Mouse (Mus musculus): ENCODE results near the gene Shoc2. TPM values are rescaled to one million over a fixed set of nuclear protein-coding genes. Genes with fewer than 3 reads are reported as not detected.
A peak's percentile ranks its signal among the peaks of the same experiment; 100 is the strongest.

The Shoc2 gene
- total and polyA plus RNA-seq, 3 experiments = 14.1 to 27.1 (median 23.7) TPM

- Histone ChIP-seq H3K4me3 (replicated peaks in 1 of 3; ENCODE audit: low read depth in 2 of 3, low read length in 2 of 3, poor library complexity in 1 of 3) (peak overlapping the region; percentile 60 to 87 (median 79)), H3K27ac (ENCODE audit: insufficient read depth, low read depth) (no peak overlapping the region; the same call in 1 of the 2 replicates), H3K79me2 (replicated peaks; ENCODE audit: control insufficient read depth, extremely low read depth, insufficient read depth, poor library complexity, severe bottlenecking) (peaks cover 21% of the 10 kb centered on the region), H3K4me2 (ENCODE audit: insufficient read depth, low read depth, poor library complexity, severe bottlenecking) (peak overlapping the region; percentile 85), H3K36me3 (replicated peaks in 1 of 2; ENCODE audit: control insufficient read depth in 1 of 2, insufficient read depth in 1 of 2, low read length in 1 of 2) (peaks cover 3 to 16% of the 10 kb centered on the region in 2 experiments), H3K9me3 (replicated peaks; ENCODE audit: low read length) (no peaks in the 10 kb centered on the region), H3K27me3 (replicated peaks) (no peaks in the 10 kb centered on the region), H3K9ac (ENCODE audit: insufficient read depth, low read depth) (peak overlapping the region; percentile 86), H3K4me1 (ENCODE audit: control insufficient read depth in 1 of 2, insufficient read depth in 2 of 2) (peaks cover 2 to 16% of the 10 kb centered on the region in 2 experiments; a peak in 2 of 4 replicates)
- dilution Hi-C loops (cut with MboI; ENCODE audit: extremely low pct_ligation_motif_present, extremely low pct_unique_long_range_greater_than_20kb, low sequenced_read_pairs) = no loop called here
- in situ Hi-C loops (cut with MboI; ENCODE audit: low pct_ligation_motif_present, low pct_unique_long_range_greater_than_20kb, low sequenced_read_pairs) = no loop called here
- TF ChIP-seq UBTF (IDR thresholded peaks at IDR 0.05; ENCODE audit: low read depth, low read length) = no peak; the same call in 1 of the 2 replicates
- peak; percentile 40; the same call in 1 of the 2 replicates for TF ChIP-seq CHD2 (IDR thresholded peaks at IDR 0.05; ENCODE audit: low read length)
- TF ChIP-seq GABPA (IDR thresholded peaks at IDR 0.05; ENCODE audit: insufficient replicate concordance, low read depth, low read length) = no peak
- no peak for TF ChIP-seq CHD1 (IDR thresholded peaks at IDR 0.05; ENCODE audit: low read depth, low read length)
- peak; percentile 61 for TF ChIP-seq ZNF384 (IDR thresholded peaks at IDR 0.05; ENCODE audit: low read depth, low read length)
- peak; percentile 44 for DNase-seq (ENCODE audit: extremely low read depth)
Observed at GRCm38 (mm10) chr19:53945171-53946042, 1.3 kb downstream of the Shoc2 start.

GRCm38 (mm10) chr19:53957513-53957912, 13.4 kb downstream of the Shoc2 start:
- peaks cover 6% of the 10 kb centered on the region for H3K79me2 ChIP-seq (replicated peaks; ENCODE audit: control insufficient read depth, extremely low read depth, insufficient read depth, poor library complexity, severe bottlenecking)
- in situ Hi-C loops (cut with MboI; ENCODE audit: low pct_ligation_motif_present, low pct_unique_long_range_greater_than_20kb, low sequenced_read_pairs) (no loop called here), dilution Hi-C loops (cut with MboI; ENCODE audit: extremely low pct_ligation_motif_present, extremely low pct_unique_long_range_greater_than_20kb, low sequenced_read_pairs) (no loop called here)
- no peaks in the 10 kb centered on the region for H3K27me3 ChIP-seq (replicated peaks)
- H3K4me3 ChIP-seq (replicated peaks in 1 of 3; ENCODE audit: low read depth in 2 of 3, low read length in 2 of 3, poor library complexity in 1 of 3) = no peak overlapping the region
- peaks cover 0 to 2% of the 10 kb centered on the region in 2 experiments for H3K36me3 ChIP-seq (replicated peaks in 1 of 2; ENCODE audit: control insufficient read depth in 1 of 2, insufficient read depth in 1 of 2, low read length in 1 of 2)
- H3K9ac ChIP-seq (ENCODE audit: insufficient read depth, low read depth) = no peak overlapping the region
- H3K4me1 ChIP-seq (ENCODE audit: control insufficient read depth in 1 of 2, insufficient read depth in 2 of 2) = peaks cover 0 to 2% of the 10 kb centered on the region in 2 experiments; a peak in 1 of 4 replicates
- no peak for DNase-seq (ENCODE audit: extremely low read depth)
- no peaks in the 10 kb centered on the region for H3K9me3 ChIP-seq (replicated peaks; ENCODE audit: low read length)
- no peak overlapping the region for H3K4me2 ChIP-seq (ENCODE audit: insufficient read depth, low read depth, poor library complexity, severe bottlenecking)
- TF ChIP-seq JUN (IDR thresholded peaks at IDR 0.05; ENCODE audit: insufficient read depth, low read depth, low read length) (no peak), HCFC1 (IDR thresholded peaks at IDR 0.05; ENCODE audit: low read depth, low read length) (no peak), MAX (IDR thresholded peaks at IDR 0.05; ENCODE audit: low read length) (no peak), RAD21 (IDR thresholded peaks at IDR 0.05; ENCODE audit: low read depth, low read length) (no peak)
- H3K27ac ChIP-seq (ENCODE audit: insufficient read depth, low read depth) = no peak overlapping the region

DNA sequence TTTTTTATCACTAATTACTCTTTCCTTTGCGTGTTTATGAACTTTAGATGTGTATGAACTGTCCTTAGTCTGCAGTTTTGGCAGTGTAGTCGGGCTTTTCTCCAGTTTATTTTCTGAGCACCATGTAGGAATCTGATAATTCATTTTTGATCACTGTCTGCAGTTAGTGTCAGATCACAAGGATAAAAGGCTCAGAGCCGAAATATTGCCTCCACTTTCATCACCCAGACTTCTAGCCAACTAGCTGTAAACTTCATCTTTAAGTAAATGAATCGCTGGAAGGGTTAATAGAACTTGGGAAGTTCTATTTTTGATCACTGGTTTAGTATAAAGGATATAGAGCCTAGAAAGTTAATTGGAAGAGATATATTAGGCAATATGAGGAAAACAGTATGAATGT, 18.4 kb downstream of the Shoc2 start:
- Histone ChIP-seq H3K4me3 (replicated peaks in 1 of 3; ENCODE audit: low read depth in 2 of 3, low read length in 2 of 3, poor library complexity in 1 of 3) (no peak overlapping the region), H3K27me3 (replicated peaks) (no peaks in the 10 kb centered on the region), H3K27ac (ENCODE audit: insufficient read depth, low read depth) (no peak overlapping the region), H3K9me3 (replicated peaks; ENCODE audit: low read length) (no peaks in the 10 kb centered on the region), H3K79me2 (replicated peaks; ENCODE audit: control insufficient read depth, extremely low read depth, insufficient read depth, poor library complexity, severe bottlenecking) (peaks cover 6% of the 10 kb centered on the region; the same call in 1 of the 2 replicates), H3K36me3 (replicated peaks in 1 of 2; ENCODE audit: control insufficient read depth in 1 of 2, insufficient read depth in 1 of 2, low read length in 1 of 2) (peaks cover 0 to 5% of the 10 kb centered on the region in 2 experiments), H3K4me2 (ENCODE audit: insufficient read depth, low read depth, poor library complexity, severe bottlenecking) (no peak overlapping the region), H3K9ac (ENCODE audit: insufficient read depth, low read depth) (no peak overlapping the region), H3K4me1 (ENCODE audit: control insufficient read depth in 1 of 2, insufficient read depth in 2 of 2) (peaks cover 0 to 2% of the 10 kb centered on the region in 2 experiments; a peak in 1 of 4 replicates)
- TF ChIP-seq JUN (IDR thresholded peaks at IDR 0.05; ENCODE audit: insufficient read depth, low read depth, low read length) (no peak), IRF4 (IDR thresholded peaks at IDR 0.05; ENCODE audit: low read depth, low read length) (no peak), ZKSCAN1 (IDR thresholded peaks at IDR 0.05; ENCODE audit: borderline replicate concordance, low read depth, low read length) (no peak), MAFK (IDR thresholded peaks at IDR 0.05; ENCODE audit: insufficient replicate concordance, low read length) (no peak), MEF2A (IDR thresholded peaks at IDR 0.05; ENCODE audit: borderline replicate concordance, low read depth, low read length) (no peak), TCF12 (IDR thresholded peaks at IDR 0.05; ENCODE audit: low read depth, low read length) (no peak), NRF1 (IDR thresholded peaks at IDR 0.05; ENCODE audit: low read depth, low read length) (no peak), USF1 (IDR thresholded peaks at IDR 0.05; ENCODE audit: low read depth, low read length) (no peak), KAT2A (IDR thresholded peaks at IDR 0.05; ENCODE audit: insufficient replicate concordance, low read length) (no peak), MAZ (IDR thresholded peaks at IDR 0.05; ENCODE audit: low read depth, low read length) (no peak), UBTF (IDR thresholded peaks at IDR 0.05; ENCODE audit: low read depth, low read length) (no peak), ZNF384 (IDR thresholded peaks at IDR 0.05; ENCODE audit: low read depth, low read length) (no peak), PAX5 (IDR thresholded peaks at IDR 0.05; ENCODE audit: low read length) (no peak), BHLHE40 (IDR thresholded peaks at IDR 0.05; ENCODE audit: low read depth, low read length) (no peak), E2F4 (IDR thresholded peaks at IDR 0.05; ENCODE audit: insufficient replicate concordance, low read depth, low read length) (no peak), EP300 (IDR thresholded peaks at IDR 0.05; ENCODE audit: low read length) (no peak)
- dilution Hi-C loops (cut with MboI; ENCODE audit: extremely low pct_ligation_motif_present, extremely low pct_unique_long_range_greater_than_20kb, low sequenced_read_pairs) = no loop called here
- in situ Hi-C loops (cut with MboI; ENCODE audit: low pct_ligation_motif_present, low pct_unique_long_range_greater_than_20kb, low sequenced_read_pairs) = no loop called here
- DNase-seq (ENCODE audit: extremely low read depth) = no peak

All from CH12.LX (cell line).